Mouse (Mus musculus) urinary bladder, postnatal 10 days (tissue): Measurements from ENCODE around the gene Pid1.

Experiments
- DNase-seq: peaks from one replicate; pipeline ENCODE4 v3.0.0; 2022; ENCODE audit warnings: low spot score

Pid1 gene

GRCm38 (mm10) chr1:84177696-84178095 is 186.3 kb downstream of the Pid1 start:
- no peak for DNase-seq

GRCm38 (mm10) chr1:84177033-84177432 is 186.9 kb downstream of the Pid1 start:
- DNase-seq = no peak

- no peak for DNase-seq
These were observed 191.0 kb downstream of the Pid1 start for GRCm38 (mm10) chr1:84172941-84173340.

- DNase-seq = no peak
These were observed 206.2 kb downstream of the Pid1 start for GRCm38 (mm10) chr1:84157790-84158189.

- no peak for DNase-seq
These were observed 208.4 kb downstream of the Pid1 start for GRCm38 (mm10) chr1:84155585-84155930.

GRCm38 (mm10) chr1:84154725-84155584 is 209.0 kb downstream of the Pid1 start:
- DNase-seq = no peak

- DNase-seq = no peak
These were observed 210.0 kb downstream of the Pid1 start for GRCm38 (mm10) chr1:84153943-84154342.

- no peak for DNase-seq
These were observed 222.4 kb downstream of the Pid1 start for GRCm38 (mm10) chr1:84141561-84141960.

GRCm38 (mm10) chr1:84132451-84132850 is 231.5 kb downstream of the Pid1 start:
- no peak for DNase-seq

GRCm38 (mm10) chr1:84131799-84132198 is 232.2 kb downstream of the Pid1 start:
- no peak for DNase-seq

- DNase-seq = no peak
These were observed 235.5 kb downstream of the Pid1 start for GRCm38 (mm10) chr1:84128510-84128909.

GRCm38 (mm10) chr1:84119306-84119705 is 244.7 kb downstream of the Pid1 start:
- DNase-seq = no peak

GRCm38 (mm10) chr1:84106756-84107155 is 257.2 kb downstream of the Pid1 start:
- no peak for DNase-seq

- DNase-seq = no peak
These were observed 261.9 kb downstream of the Pid1 start for GRCm38 (mm10) chr1:84102052-84102451.

GRCm38 (mm10) chr1:84097398-84097797 is 266.6 kb downstream of the Pid1 start:
- DNase-seq = no peak

GRCm38 (mm10) chr1:84093291-84093690 is 270.7 kb downstream of the Pid1 start:
- no peak for DNase-seq

GRCm38 (mm10) chr1:84089664-84090063 is 274.3 kb downstream of the Pid1 start:
- DNase-seq = no peak

GRCm38 (mm10) chr1:84087957-84088356 is 276.0 kb downstream of the Pid1 start:
- no peak for DNase-seq

- no peak for DNase-seq
These were observed 276.7 kb downstream of the Pid1 start for GRCm38 (mm10) chr1:84087325-84087724.

- DNase-seq = no peak
These were observed 277.5 kb downstream of the Pid1 start for GRCm38 (mm10) chr1:84086486-84086885.

GRCm38 (mm10) chr1:84085361-84085760 is 278.6 kb downstream of the Pid1 start:
- no peak for DNase-seq

- DNase-seq = no peak
These were observed 284.4 kb downstream of the Pid1 start for GRCm38 (mm10) chr1:84079566-84079965.

GRCm38 (mm10) chr1:84077023-84077422 is 287.0 kb downstream of the Pid1 start:
- DNase-seq = no peak
